Mouse (Mus musculus): ENCODE measurements around the gene Tac4. TPM values are rescaled to one million over a fixed set of nuclear protein-coding genes. Genes with fewer than 3 reads are reported as not detected.

The Tac4 gene
- total and polyA plus RNA-seq, 3 experiments, result 0.07 to 0.39 TPM; not detected in 1

DNA sequence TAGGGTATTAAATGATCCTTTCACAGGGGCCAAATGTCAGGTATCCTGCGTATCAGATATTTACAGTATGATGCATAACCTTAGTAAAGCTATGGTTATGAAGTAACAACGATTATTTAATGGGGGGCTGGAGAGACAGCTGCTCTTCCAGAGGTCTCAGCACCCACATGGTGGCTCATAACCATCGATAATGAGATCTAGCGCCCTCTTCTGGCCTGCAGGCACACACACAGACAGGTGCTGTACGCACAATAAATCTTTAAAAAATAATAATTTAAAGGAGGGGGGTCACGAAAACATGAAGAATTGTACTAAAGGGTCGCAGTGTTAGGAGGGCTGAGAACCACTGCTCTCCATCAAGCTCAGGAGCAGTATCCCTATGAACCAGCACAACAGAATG lies 44.3 kb downstream of the Tac4 start:
- Histone ChIP-seq H3K4me3 (ENCODE audit: control insufficient read depth in 1 of 2, insufficient read depth in 1 of 2, low read depth in 2 of 2, low read length in 2 of 2) (no peak overlapping the region), H3K4me1 (ENCODE audit: control insufficient read depth in 1 of 2, insufficient read depth in 2 of 2, low read length in 2 of 2) (peaks cover 5 to 8% of the 10 kb centered on the region in 2 experiments), H3K27me3 (ENCODE audit: control insufficient read depth in 1 of 2, insufficient read depth in 2 of 2, low read length in 2 of 2) (no peaks in the 10 kb centered on the region), H3K27ac (ENCODE audit: control insufficient read depth, low read depth, low read length) (no peak overlapping the region), H3K36me3 (ENCODE audit: control insufficient read depth in 1 of 2, insufficient read depth in 2 of 2, low read length in 2 of 2) (peaks cover 11 to 46% of the 10 kb centered on the region in 2 experiments), H3K9me3 (replicated peaks; ENCODE audit: insufficient read depth, low read length) (no peaks in the 10 kb centered on the region), H3K9ac (ENCODE audit: control insufficient read depth, low read depth, low read length, poor library complexity, severe bottlenecking) (no peak overlapping the region), H3K79me2 (ENCODE audit: control insufficient read depth, insufficient read depth, low read length, poor library complexity) (peaks cover 43% of the 10 kb centered on the region)
- peak; percentile 66 for DNase-seq (ENCODE audit: low read depth, low spot score)
- TF ChIP-seq KAT2A (conservative IDR thresholded peaks at IDR 0.05; ENCODE audit: low read depth, low read length) (no peak), USF1 (IDR thresholded peaks at IDR 0.05; ENCODE audit: low read depth, low read length) (no peak), UBTF (IDR thresholded peaks at IDR 0.05; ENCODE audit: borderline replicate concordance, insufficient read depth, low read depth, low read length) (no peak), CTCF (IDR thresholded peaks at IDR 0.05 in 2 of 3, conservative IDR thresholded peaks at IDR 0.05 in 1 of 3; ENCODE audit: control insufficient read depth in 1 of 3, insufficient read depth in 1 of 3, low read depth in 2 of 3, low read length in 3 of 3, poor library complexity in 1 of 3, severe bottlenecking in 1 of 3) (peak; percentile 55 to 75 (median 58)), MXI1 (IDR thresholded peaks at IDR 0.05; ENCODE audit: low read depth, low read length) (no peak), MYC (IDR thresholded peaks at IDR 0.05; ENCODE audit: low read depth, low read length) (peak; percentile 64; the same call in 1 of the 2 replicates), GATA1 (IDR thresholded peaks at IDR 0.05; ENCODE audit: low read depth, low read length) (no peak), POLR2AphosphoS2 (IDR thresholded peaks at IDR 0.05; ENCODE audit: low read length) (no peak), E2F4 (IDR thresholded peaks at IDR 0.05; ENCODE audit: borderline replicate concordance, low read depth, low read length) (no peak), MAZ (IDR thresholded peaks at IDR 0.05; ENCODE audit: low read depth, low read length) (no peak), USF2 (IDR thresholded peaks at IDR 0.05; ENCODE audit: borderline replicate concordance in 1 of 2, insufficient read depth in 1 of 2, low read depth in 1 of 2, low read length in 2 of 2) (no peak), RCOR1 (IDR thresholded peaks at IDR 0.05; ENCODE audit: low read depth, low read length) (no peak), BHLHE40 (IDR thresholded peaks at IDR 0.05; ENCODE audit: borderline replicate concordance, low read depth, low read length) (no peak), ELF1 (IDR thresholded peaks at IDR 0.05; ENCODE audit: low read depth, low read length) (no peak), SMC3 (IDR thresholded peaks at IDR 0.05; ENCODE audit: low read depth, low read length) (peak; percentile 30), ZC3H11A (IDR thresholded peaks at IDR 0.05; ENCODE audit: low read depth, low read length) (peak; percentile 27), POLR2AphosphoS5 (IDR thresholded peaks at IDR 0.05; ENCODE audit: borderline replicate concordance, low read depth, low read length) (no peak), CHD1 (IDR thresholded peaks at IDR 0.05; ENCODE audit: low read depth, low read length) (no peak)

DNA sequence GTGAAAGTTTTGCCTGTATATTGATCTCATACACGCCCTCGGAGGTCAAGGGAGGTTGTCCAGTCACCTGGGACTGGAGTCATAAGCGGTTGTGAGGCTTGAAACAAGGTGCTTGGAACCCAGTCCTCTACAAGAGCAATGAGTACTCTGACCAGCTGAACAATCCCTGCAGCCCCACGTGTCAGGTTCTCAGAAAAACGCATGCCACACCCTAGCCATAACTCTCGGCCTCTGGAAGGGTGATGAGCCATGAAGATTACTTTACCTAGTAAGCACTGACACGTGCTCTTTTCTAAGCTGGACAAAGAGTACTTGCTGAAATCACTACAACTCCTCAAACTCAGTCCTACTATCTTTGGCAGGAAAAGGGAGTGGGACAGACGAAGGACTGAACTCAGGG lies 46.2 kb downstream of the Tac4 start:
- no peak for DNase-seq (ENCODE audit: low read depth, low spot score)
- H3K36me3 ChIP-seq (ENCODE audit: control insufficient read depth in 1 of 2, insufficient read depth in 2 of 2, low read length in 2 of 2), result peaks cover 20 to 30% of the 10 kb centered on the region in 2 experiments
- TF ChIP-seq POLR2A (IDR thresholded peaks at IDR 0.05; ENCODE audit: control insufficient read depth in 1 of 2, insufficient read depth in 1 of 2, low read depth in 1 of 2, low read length in 2 of 2, poor library complexity in 1 of 2) (no peak), TCF12 (IDR thresholded peaks at IDR 0.05; ENCODE audit: low read depth, low read length) (no peak), ZC3H11A (IDR thresholded peaks at IDR 0.05; ENCODE audit: low read depth, low read length) (no peak), GATA1 (IDR thresholded peaks at IDR 0.05; ENCODE audit: low read depth, low read length) (no peak)
- peaks cover 10% of the 10 kb centered on the region in 2 experiments for H3K4me1 ChIP-seq (ENCODE audit: control insufficient read depth in 1 of 2, insufficient read depth in 2 of 2, low read length in 2 of 2)
- no peak overlapping the region for H3K4me3 ChIP-seq (ENCODE audit: control insufficient read depth in 1 of 2, insufficient read depth in 1 of 2, low read depth in 2 of 2, low read length in 2 of 2)
- no peak overlapping the region for H3K27ac ChIP-seq (ENCODE audit: control insufficient read depth, low read depth, low read length)
- no peaks in the 10 kb centered on the region for H3K9me3 ChIP-seq (replicated peaks; ENCODE audit: insufficient read depth, low read length)
- no peak overlapping the region for H3K9ac ChIP-seq (ENCODE audit: control insufficient read depth, low read depth, low read length, poor library complexity, severe bottlenecking)
- peaks cover 41% of the 10 kb centered on the region for H3K79me2 ChIP-seq (ENCODE audit: control insufficient read depth, insufficient read depth, low read length, poor library complexity)
- no peaks in the 10 kb centered on the region for H3K27me3 ChIP-seq (ENCODE audit: control insufficient read depth in 1 of 2, insufficient read depth in 2 of 2, low read length in 2 of 2)

All from MEL (cell line).